Mouse (Mus musculus) gastrocnemius, postnatal 4 days (tissue): Measurements from ENCODE around the gene Snx13. TPM values are rescaled to one million over a fixed set of nuclear protein-coding genes. Genes with fewer than 3 reads are reported as not detected.

ENCODE experiments used
- DNase-seq, 2 experiments: peaks; one replicate each; pipeline ENCODE4 v3.0.0; 2021 to 2022; ENCODE audit warnings: low spot score in 2 of 2, mixed read lengths in 2 of 2
- total RNA-seq, 2 experiments: library from RNA; stranded (reverse); gene quantifications; 2 replicates each; pipeline ENCODE4 v1.2.3; 2021

Snx13 gene
- total RNA-seq, 2 experiments from 2014 or later = 29.4 to 34.2 TPM

GRCm38 (mm10) chr12:35046310-35046998 is 532 bp upstream of the Snx13 start:
- no peak for DNase-seq

- DNase-seq = peak; percentile 50 to 60
Measured at GRCm38 (mm10) chr12:35047320-35048225, 587 bp downstream of the Snx13 start.

- no peak for DNase-seq
Measured at GRCm38 (mm10) chr12:35048891-35049290, 1.9 kb downstream of the Snx13 start.

- no peak for DNase-seq
Measured at GRCm38 (mm10) chr12:35050501-35050900, 3.5 kb downstream of the Snx13 start.

- no peak for DNase-seq
Measured at GRCm38 (mm10) chr12:35050964-35051758, 4.2 kb downstream of the Snx13 start.

- no peak for DNase-seq
Measured at GRCm38 (mm10) chr12:35054420-35054819, 7.4 kb downstream of the Snx13 start.

- DNase-seq = no peak
Measured at GRCm38 (mm10) chr12:35055114-35056095, 8.4 kb downstream of the Snx13 start.

- DNase-seq = no peak
Measured at GRCm38 (mm10) chr12:35063697-35064468, 16.9 kb downstream of the Snx13 start.

GRCm38 (mm10) chr12:35067621-35068020 is 20.6 kb downstream of the Snx13 start:
- no peak for DNase-seq

- DNase-seq = no peak
Measured at GRCm38 (mm10) chr12:35071336-35071735, 24.4 kb downstream of the Snx13 start.

GRCm38 (mm10) chr12:35072178-35072577 is 25.2 kb downstream of the Snx13 start:
- DNase-seq = no peak

GRCm38 (mm10) chr12:35075993-35076392 is 29.0 kb downstream of the Snx13 start:
- DNase-seq = no peak

- no peak for DNase-seq
Measured at GRCm38 (mm10) chr12:35123549-35123948, 76.6 kb downstream of the Snx13 start.

GRCm38 (mm10) chr12:35153186-35153585 is 106.2 kb downstream of the Snx13 start:
- no peak for DNase-seq

GRCm38 (mm10) chr12:35154149-35154548 is 107.2 kb downstream of the Snx13 start:
- DNase-seq = no peak

GRCm38 (mm10) chr12:35157237-35157636 is 110.3 kb downstream of the Snx13 start:
- no peak for DNase-seq

GRCm38 (mm10) chr12:35161690-35162089 is 114.7 kb downstream of the Snx13 start:
- no peak for DNase-seq

- DNase-seq = no peak
Measured at GRCm38 (mm10) chr12:35170275-35170674, 123.3 kb downstream of the Snx13 start.

GRCm38 (mm10) chr12:35175938-35176337 is 129.0 kb downstream of the Snx13 start:
- DNase-seq = no peak
